In genomic region chrX:142681616-142682141, GRCm38 (mm10) we compare ENCODE assay signal across 8 mouse cellular contexts. TPM values are rescaled to one million over a fixed set of nuclear protein-coding genes. Genes with fewer than 3 reads are reported as not detected.
DNase-seq lines count a peak whose midpoint lies in the region; ATAC-seq lines count a peak whose summit lies in the region.

No protein-coding gene starts in this region.

- ATAC-seq in frontal cortex, adult (ENCODE audit: low TSS enrichment) = peak; percentile 48
- peak; percentile 79 for ATAC-seq in embryonic facial prominence, embryonic 13.5 days (ENCODE audit: insufficient number of reproducible peaks, insufficient read depth, low FRiP score, low TSS enrichment, low read depth)
- peak; percentile 75 for ATAC-seq in limb, embryonic 13.5 days (ENCODE audit: low FRiP score, low read depth)
- peak; percentile 80 for ATAC-seq in midbrain, embryonic 11.5 days (ENCODE audit: low FRiP score)

- H3K9me3 ChIP-seq in embryonic facial prominence, embryonic 13.5 days = no peaks in the 10 kb centered on the region
- no peaks in the 10 kb centered on the region for H3K9me3 ChIP-seq in limb, embryonic 13.5 days
- no peaks in the 10 kb centered on the region for H3K9me3 ChIP-seq in midbrain, embryonic 11.5 days (ENCODE audit: control insufficient read depth, low read length)

- no peak for DNase-seq in frontal cortex, postnatal 36 days (ENCODE audit: low spot score in 2 of 2)
- DNase-seq in MN1 (ENCODE audit: low spot score) = peak; percentile 26
- DNase-seq in heart, postnatal 10 days = peak; percentile 37 to 40
- peak; percentile 88 for DNase-seq in midbrain, embryonic 11.5 days (ENCODE audit: low spot score, missing footprints)
- peak; percentile 70 for DNase-seq in thymus, postnatal 14 days

- peak overlapping the region; percentile 74 for H3K4me2 ChIP-seq in embryonic facial prominence, embryonic 13.5 days
- peak overlapping the region; percentile 82 for H3K4me2 ChIP-seq in limb, embryonic 13.5 days (replicated peaks)
- H3K4me2 ChIP-seq in midbrain, embryonic 11.5 days = peak overlapping the region; percentile 71

- H3K4me1 ChIP-seq in embryonic facial prominence, embryonic 13.5 days = peaks cover 23% of the 10 kb centered on the region
- H3K4me1 ChIP-seq in limb, embryonic 13.5 days = peaks cover 29% of the 10 kb centered on the region
- H3K4me1 ChIP-seq in midbrain, embryonic 11.5 days (ENCODE audit: control insufficient read depth, insufficient read depth, low read length) = peaks cover 23% of the 10 kb centered on the region

- intact Hi-C loops in heart, postnatal 10 days (cut with DNase I) = loop anchor here (5.0 kb wide), 3 partner anchors 36 to 129 kb away; no protein-coding TSS in a partner anchor

- H3K36me3 ChIP-seq in embryonic facial prominence, embryonic 13.5 days = no peaks in the 10 kb centered on the region
- H3K36me3 ChIP-seq in limb, embryonic 13.5 days = no peaks in the 10 kb centered on the region
- no peaks in the 10 kb centered on the region for H3K36me3 ChIP-seq in midbrain, embryonic 11.5 days (ENCODE audit: control insufficient read depth, insufficient read depth, low read length)

- peak overlapping the region; percentile 55 for H3K4me3 ChIP-seq in embryonic facial prominence, embryonic 13.5 days
- peak overlapping the region; percentile 63 for H3K4me3 ChIP-seq in limb, embryonic 13.5 days
- H3K4me3 ChIP-seq in midbrain, embryonic 11.5 days (ENCODE audit: low read depth, low read length) = peak overlapping the region; percentile 59

- WGBS in embryonic facial prominence, embryonic 13.5 days = 20% methylated on average over 36 of the region's 43 CpGs
- WGBS in limb, embryonic 13.5 days = 13% methylated on average over 17 of the region's 43 CpGs
- 14% methylated on average over 3 of the region's 43 CpGs for WGBS in midbrain, embryonic 11.5 days

- H3K27ac ChIP-seq in embryonic facial prominence, embryonic 13.5 days = peak overlapping the region; percentile 95
- peak overlapping the region; percentile 93 for H3K27ac ChIP-seq in limb, embryonic 13.5 days
- peak overlapping the region; percentile 80 for H3K27ac ChIP-seq in midbrain, embryonic 11.5 days (ENCODE audit: low read depth, low read length)

- H3K27me3 ChIP-seq in embryonic facial prominence, embryonic 13.5 days = peaks cover 32% of the 10 kb centered on the region
- H3K27me3 ChIP-seq in limb, embryonic 13.5 days = peaks cover 41% of the 10 kb centered on the region; the same call in 1 of the 2 replicates
- peaks cover 9% of the 10 kb centered on the region for H3K27me3 ChIP-seq in midbrain, embryonic 11.5 days (ENCODE audit: control insufficient read depth, insufficient read depth, low read length)

- peak overlapping the region; percentile 77 for H3K9ac ChIP-seq in embryonic facial prominence, embryonic 13.5 days
- H3K9ac ChIP-seq in limb, embryonic 13.5 days = peak overlapping the region; percentile 80
- peak overlapping the region; percentile 76 for H3K9ac ChIP-seq in midbrain, embryonic 11.5 days (ENCODE audit: low read length)

RNA-seq across cellular contexts. Expression of gene Tmem164, which starts 0.5 kb away (rescaled TPM):
- 53.7 and 56.7 TPM in 2 replicates for polyA plus RNA-seq in embryonic facial prominence, embryonic 13.5 days (2015; fragmentation: Nextera tagmentation; extraction: Ambion mirVana)
- 10 to 100 TPM; 40.3 to 57.2 TPM for total RNA-seq in heart, postnatal 10 days (2021)
- polyA plus RNA-seq in limb, embryonic 13.5 days (2015; fragmentation: Nextera tagmentation; extraction: Ambion mirVana) = 65.5 and 69.9 TPM in 2 replicates
- 24.4 and 26.2 TPM in 2 replicates for polyA plus RNA-seq in midbrain, embryonic 11.5 days (2014; fragmentation: Nextera tagmentation; extraction: Ambion mirVana)

Comparison
In these comparisons a context has a peak if more than half of its experiments do, and no peak if none do; other contexts are left out.
1. DNase-seq: peak in MN1 (single experiment), heart, postnatal 10 days (2 of 2), midbrain, embryonic 11.5 days (single experiment) and thymus, postnatal 14 days (single experiment); none in frontal cortex, postnatal 36 days (0 of 2).
2. Peak in every context shown above with its lines, with median percentiles within 50 percentile points of each other: ATAC-seq, H3K27ac ChIP-seq, H3K4me2 ChIP-seq, H3K4me3 ChIP-seq and H3K9ac ChIP-seq.